Mouse (Mus musculus) forebrain, embryonic 16.5 days (tissue): ENCODE measurements at regions not wholly inside any gene's neighbourhood (a gene's known extent, or its start where the extent isn't known, plus 50 kb on each side); places are given as distances from the start of the nearest gene placed in this dataset.

Experiments used
- ATAC-seq: fragments of 200-750 bp; cut with Nextera tagmentation; 2 replicates; pipeline ENCODE4 v1.8.0; 2017; ENCODE audit warnings: mild to moderate bottlenecking, moderate library complexity
- H3K27ac ChIP-seq: fragments of 300-500 bp; sonication (generic); 2 replicates; pipeline ENCODE4 v1.5.1; 2014; ENCODE audit warnings: low read length, control low read depth
- H3K27me3 ChIP-seq: fragments of 300-500 bp; sonication (generic); replicated peaks from 2 replicates; pipeline ENCODE4 v1.6.1; 2014; ENCODE audit warnings: low read length; ENCODE audit not compliant: control insufficient read depth, insufficient read depth
- H3K36me3 ChIP-seq: fragments of 300-500 bp; sonication (generic); 2 replicates; pipeline ENCODE4 v1.6.1; 2014; ENCODE audit not compliant: control insufficient read depth, insufficient read depth
- H3K4me1 ChIP-seq: fragments of 300-500 bp; sonication (generic); replicated peaks from 2 replicates; pipeline ENCODE4 v1.6.1; 2014; ENCODE audit warnings: low read length; ENCODE audit not compliant: control insufficient read depth, insufficient read depth
- H3K4me2 ChIP-seq: fragments of 300-500 bp; sonication (generic); 2 replicates; pipeline ENCODE4 v1.6.1; 2014; ENCODE audit warnings: mild to moderate bottlenecking, low read length, control low read depth
- H3K4me3 ChIP-seq: fragments of 300-500 bp; sonication (generic); replicated peaks from 2 replicates; pipeline ENCODE4 v1.5.1; 2014; ENCODE audit warnings: mild to moderate bottlenecking, low read length, control low read depth
- H3K9ac ChIP-seq: fragments of 300-500 bp; sonication (generic); replicated peaks from 2 replicates; pipeline ENCODE4 v1.6.1; 2014; ENCODE audit warnings: low read depth, low read length, control low read depth
- H3K9me3 ChIP-seq: fragments of 300-500 bp; sonication (generic); 2 replicates; pipeline ENCODE4 v1.6.1; 2016; ENCODE audit warnings: low read length; ENCODE audit not compliant: control insufficient read depth
- WGBS: fragments of 180-500 bp; shearing (Covaris S2); extraction: QIAGEN DNeasy Blood & Tissue Kit; methylation state at CpG from one replicate; pipeline ENCODE4 v1.1.7; 2014; 5-methylcytosine and 5-hydroxymethylcytosine counted together

- Histone ChIP-seq H3K27me3 (no peaks in the 10 kb centered on the region), H3K4me3 (no peak overlapping the region), H3K9me3 (no peaks in the 10 kb centered on the region), H3K9ac (no peak overlapping the region), H3K36me3 (no peaks in the 10 kb centered on the region), H3K4me2 (peak overlapping the region; percentile 46; the same call in 1 of the 2 replicates), H3K27ac (no peak overlapping the region), H3K4me1 (peaks cover 13% of the 10 kb centered on the region)
- ATAC-seq, result no peak
- WGBS, result 63% methylated on average over 6 of the region's 6 CpGs
These were observed 395.9 kb upstream of the Klf4 start for GRCm38 (mm10) chr4:55928196-55928595.

GRCm38 (mm10) chr4:55927391-55927790, 395.1 kb upstream of the Klf4 start:
- no peaks in the 10 kb centered on the region for H3K27me3 ChIP-seq
- H3K27ac ChIP-seq, result no peak overlapping the region
- ATAC-seq, result no peak
- H3K9ac ChIP-seq, result no peak overlapping the region
- no peak overlapping the region for H3K4me2 ChIP-seq
- no peak overlapping the region for H3K4me3 ChIP-seq
- H3K4me1 ChIP-seq, result peaks cover 13% of the 10 kb centered on the region
- 91% methylated on average over 4 of the region's 4 CpGs for WGBS
- H3K36me3 ChIP-seq, result no peaks in the 10 kb centered on the region
- H3K9me3 ChIP-seq, result no peaks in the 10 kb centered on the region

GRCm38 (mm10) chr4:55924974-55925373, 392.7 kb upstream of the Klf4 start:
- H3K9ac ChIP-seq, result no peak overlapping the region
- H3K4me2 ChIP-seq, result no peak overlapping the region
- no peaks in the 10 kb centered on the region for H3K36me3 ChIP-seq
- 87% methylated on average over 3 of the region's 3 CpGs for WGBS
- no peak for ATAC-seq
- H3K9me3 ChIP-seq, result no peaks in the 10 kb centered on the region
- peaks cover 13% of the 10 kb centered on the region for H3K4me1 ChIP-seq
- H3K27me3 ChIP-seq, result no peaks in the 10 kb centered on the region
- no peak overlapping the region for H3K27ac ChIP-seq
- H3K4me3 ChIP-seq, result no peak overlapping the region

- no peak overlapping the region for H3K4me2 ChIP-seq
- no peaks in the 10 kb centered on the region for H3K36me3 ChIP-seq
- ATAC-seq, result no peak
- H3K4me3 ChIP-seq, result no peak overlapping the region
- 58% methylated on average over 4 of the region's 4 CpGs for WGBS
- 0 out of 2 replicates have a peak, but pooled peaks cover 2% of the 10 kb centered on the region for H3K4me1 ChIP-seq
- no peak overlapping the region for H3K9ac ChIP-seq
- H3K27ac ChIP-seq, result no peak overlapping the region
- H3K27me3 ChIP-seq, result no peaks in the 10 kb centered on the region
- no peaks in the 10 kb centered on the region for H3K9me3 ChIP-seq
These were observed 389.0 kb upstream of the Klf4 start for GRCm38 (mm10) chr4:55921217-55921616.

- Histone ChIP-seq H3K9ac (no peak overlapping the region), H3K4me1 (no peaks in the 10 kb centered on the region), H3K27ac (no peak overlapping the region), H3K9me3 (no peaks in the 10 kb centered on the region), H3K4me3 (no peak overlapping the region), H3K36me3 (no peaks in the 10 kb centered on the region), H3K27me3 (no peaks in the 10 kb centered on the region), H3K4me2 (no peak overlapping the region)
- WGBS, result 78% methylated on average over 12 of the region's 12 CpGs
- ATAC-seq, result no peak
These were observed 362.0 kb upstream of the Klf4 start for GRCm38 (mm10) chr4:55894116-55894885.

GRCm38 (mm10) chr4:55891656-55892055, 359.4 kb upstream of the Klf4 start:
- H3K4me1 ChIP-seq, result no peaks in the 10 kb centered on the region
- H3K27ac ChIP-seq, result no peak overlapping the region
- H3K4me2 ChIP-seq, result no peak overlapping the region
- H3K36me3 ChIP-seq, result no peaks in the 10 kb centered on the region
- ATAC-seq, result no peak
- H3K27me3 ChIP-seq, result no peaks in the 10 kb centered on the region
- WGBS, result 85% methylated on average over 10 of the region's 10 CpGs
- H3K9me3 ChIP-seq, result no peaks in the 10 kb centered on the region
- no peak overlapping the region for H3K4me3 ChIP-seq
- no peak overlapping the region for H3K9ac ChIP-seq

GRCm38 (mm10) chr4:55887581-55887980, 355.3 kb upstream of the Klf4 start:
- no peak for ATAC-seq
- no peak overlapping the region for H3K4me3 ChIP-seq

GRCm38 (mm10) chr4:55882541-55882940, 350.3 kb upstream of the Klf4 start:
- no peak for ATAC-seq
- Histone ChIP-seq H3K9ac (no peak overlapping the region), H3K27me3 (no peaks in the 10 kb centered on the region), H3K4me3 (no peak overlapping the region), H3K4me2 (no peak overlapping the region), H3K36me3 (no peaks in the 10 kb centered on the region), H3K9me3 (no peaks in the 10 kb centered on the region), H3K27ac (no peak overlapping the region), H3K4me1 (no peaks in the 10 kb centered on the region)
- 57% methylated on average over 2 of the region's 2 CpGs for WGBS

More at GRCm38 (mm10) chr4:55887581-55887980, 355.3 kb upstream of the Klf4 start:
- WGBS, result 74% methylated on average over 6 of the region's 6 CpGs
- Histone ChIP-seq H3K9me3 (no peaks in the 10 kb centered on the region), H3K9ac (no peak overlapping the region), H3K36me3 (no peaks in the 10 kb centered on the region), H3K27me3 (no peaks in the 10 kb centered on the region), H3K27ac (no peak overlapping the region), H3K4me1 (no peaks in the 10 kb centered on the region), H3K4me2 (no peak overlapping the region)

- Histone ChIP-seq H3K27ac (no peak overlapping the region), H3K4me3 (no peak overlapping the region), H3K9ac (no peak overlapping the region), H3K27me3 (no peaks in the 10 kb centered on the region), H3K4me2 (no peak overlapping the region), H3K4me1 (peaks cover 8% of the 10 kb centered on the region), H3K9me3 (no peaks in the 10 kb centered on the region), H3K36me3 (no peaks in the 10 kb centered on the region)
- WGBS, result 66% methylated on average over 12 of the region's 12 CpGs
- ATAC-seq, result peak; percentile 83
These were observed 343.0 kb upstream of the Klf4 start for GRCm38 (mm10) chr4:55875304-55875703.
